Mouse (Mus musculus) left cerebral cortex, adult 6 months (tissue): Measurements from ENCODE around the gene Gm28827. TPM values are rescaled to one million over a fixed set of nuclear protein-coding genes. Genes with fewer than 3 reads are reported as not detected.

Experiments
- long read RNA-seq, 2 experiments: library from polyadenylated mRNA; unstranded; transcript quantifications; one replicate each; pipeline ENCODE4 v2.0.0; 2019 to 2020
- polyA plus RNA-seq: library from polyadenylated mRNA; unstranded; fragments of <200 nt; fragmentation: Nextera tagmentation; gene quantifications from 2 replicates; pipeline ENCODE4 v1.2.3, GENCODE M21; 2021

The Gm28827 gene
- not detected in 2 replicates for polyA plus RNA-seq
- long read RNA-seq, experiment 1 = 0 reads
- long read RNA-seq, experiment 2 = 0 reads

DNA sequence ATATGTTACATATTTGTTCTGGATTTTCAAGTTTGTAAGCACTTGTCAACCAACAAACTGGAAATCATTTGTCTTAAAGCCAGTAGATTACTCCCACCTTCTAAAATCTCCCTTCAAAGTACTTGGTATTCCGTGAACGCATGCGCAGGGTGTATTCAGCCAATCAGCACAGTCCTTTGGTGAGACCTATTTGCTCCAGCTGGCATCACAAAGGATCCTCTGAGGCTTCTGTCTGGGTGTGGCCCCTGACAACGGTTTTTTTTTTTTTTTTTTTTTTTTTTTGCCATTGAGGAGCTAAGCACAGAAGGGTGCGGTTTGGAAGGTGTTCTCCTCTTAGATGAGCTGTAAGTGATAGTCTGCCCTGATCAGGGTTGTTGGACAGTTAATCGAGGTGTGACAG is at the start of gene Gm28827:
Gene Gm28827, plus strand, starts transcription at position 301 of the 400 bp plus-strand sequence.

